Mouse (Mus musculus): Measurements from ENCODE around the gene Dll4. TPM values are rescaled to one million over a fixed set of nuclear protein-coding genes. Genes with fewer than 3 reads are reported as not detected.

Gene Dll4
- polyA plus RNA-seq, 1 experiment = 4.1 TPM

DNA sequence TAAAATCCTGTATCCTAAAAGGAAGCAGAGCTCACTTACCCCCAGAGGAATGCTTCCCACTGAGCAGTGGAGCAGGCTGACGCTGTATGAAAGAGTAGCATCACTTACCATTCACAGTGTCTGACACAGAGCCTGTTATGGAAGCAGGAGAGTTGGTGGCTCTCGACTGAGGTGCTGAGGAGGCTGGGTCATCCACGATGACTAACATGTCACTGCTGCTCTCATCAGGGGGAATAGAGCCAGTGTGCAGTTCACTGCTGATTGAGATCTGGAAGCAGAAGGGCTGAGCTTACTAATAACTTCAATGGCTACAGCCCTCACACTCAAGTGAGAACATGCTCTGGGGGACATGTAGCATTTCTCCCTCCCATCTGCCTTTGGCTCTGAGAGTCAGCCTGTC is 53.9 kb downstream of the Dll4 start:
- TF ChIP-seq POLR2A (IDR thresholded peaks at IDR 0.05; ENCODE audit: borderline replicate concordance, insufficient read depth, low read length) (no peak), CTCF (IDR thresholded peaks at IDR 0.05; ENCODE audit: borderline replicate concordance, insufficient read depth, low read depth, low read length) (no peak)
- WGBS = 74% methylated on average over 3 of the region's 3 CpGs
- 0 out of 2 replicates have a peak overlapping the region, but pooled peaks have one; percentile 18 for H3K27ac ChIP-seq (ENCODE audit: insufficient read depth, low read length)

More for the DNA sequence above, 53.9 kb downstream of the Dll4 start:
- Histone ChIP-seq H3K27me3 (ENCODE audit: control insufficient read depth, insufficient read depth, low read length) (no peaks in the 10 kb centered on the region), H3K4me3 (replicated peaks; ENCODE audit: insufficient read depth, low read depth, low read length) (no peak overlapping the region), H3K4me1 (ENCODE audit: control insufficient read depth, insufficient read depth, low read length) (no peaks in the 10 kb centered on the region)
- DNase-seq = no peak

Other genes with a start within 250 kb of the Dll4 start
- 3.0 and 3.3 TPM in 2 replicates for gene Rad51, start 213.0 kb upstream of the Dll4 start, polyA plus RNA-seq (2012; rRNA removed)
- gene Rmdn3, start 168.8 kb upstream of the Dll4 start, polyA plus RNA-seq (2012; rRNA removed) = 95.0 and 104 TPM in 2 replicates
- 7.5 and 9.6 TPM in 2 replicates for gene Gchfr, start 158.0 kb upstream of the Dll4 start, polyA plus RNA-seq (2012; rRNA removed)
- gene Gm14137, start 151.3 kb upstream of the Dll4 start, polyA plus RNA-seq (2012; rRNA removed) = not detected in 2 replicates
- 62.7 and 65.6 TPM in 2 replicates for gene Zfyve19, start 117.2 kb upstream of the Dll4 start, polyA plus RNA-seq (2012; rRNA removed)
- gene Dnajc17, start 117.0 kb upstream of the Dll4 start, polyA plus RNA-seq (2012; rRNA removed) = 23.0 and 23.7 TPM in 2 replicates
- not detected in 2 replicates for gene Ppp1r14d, start 95.9 kb upstream of the Dll4 start, polyA plus RNA-seq (2012; rRNA removed)
- gene Spint1, start 88.4 kb upstream of the Dll4 start, polyA plus RNA-seq (2012; rRNA removed) = 0.61 and 1.2 TPM in 2 replicates
- gene Rhov, start 54.5 kb upstream of the Dll4 start, polyA plus RNA-seq (2012; rRNA removed) = 8.4 and 10.4 TPM in 2 replicates
- 37.8 and 38.8 TPM in 2 replicates for gene Vps18, start 37.0 kb upstream of the Dll4 start, polyA plus RNA-seq (2012; rRNA removed)
- 8.1 and 9.8 TPM in 2 replicates for gene Chac1, start 25.4 kb downstream of the Dll4 start, polyA plus RNA-seq (2012; rRNA removed)
- 17.1 and 17.3 TPM in 2 replicates for gene Ino80, start 151.9 kb downstream of the Dll4 start, polyA plus RNA-seq (2012; rRNA removed)
- gene Exd1, start 221.8 kb downstream of the Dll4 start, polyA plus RNA-seq (2012; rRNA removed) = 0.90 and 1.2 TPM in 2 replicates
- gene Chp1, start 221.9 kb downstream of the Dll4 start, polyA plus RNA-seq (2012; rRNA removed) = 126 and 142 TPM in 2 replicates